Mouse (Mus musculus): ENCODE data around the gene Fkbp2.

- no peak for TF ChIP-seq CTCF (IDR thresholded peaks at IDR 0.05; ENCODE audit: low read depth)
- no peak for TF ChIP-seq EP300 (optimal IDR thresholded peaks at IDR 0.05)
These were observed 5.0 kb upstream of the Fkbp2 start for GRCm38 (mm10) chr19:6985300-6985699.
